Mouse (Mus musculus): Measurements from ENCODE around the gene Ubald2. TPM values are rescaled to one million over a fixed set of nuclear protein-coding genes. Genes with fewer than 3 reads are reported as not detected.

Gene Ubald2
- polyA plus RNA-seq, 1 experiment from 2014 or later = 36.1 TPM

DNA sequence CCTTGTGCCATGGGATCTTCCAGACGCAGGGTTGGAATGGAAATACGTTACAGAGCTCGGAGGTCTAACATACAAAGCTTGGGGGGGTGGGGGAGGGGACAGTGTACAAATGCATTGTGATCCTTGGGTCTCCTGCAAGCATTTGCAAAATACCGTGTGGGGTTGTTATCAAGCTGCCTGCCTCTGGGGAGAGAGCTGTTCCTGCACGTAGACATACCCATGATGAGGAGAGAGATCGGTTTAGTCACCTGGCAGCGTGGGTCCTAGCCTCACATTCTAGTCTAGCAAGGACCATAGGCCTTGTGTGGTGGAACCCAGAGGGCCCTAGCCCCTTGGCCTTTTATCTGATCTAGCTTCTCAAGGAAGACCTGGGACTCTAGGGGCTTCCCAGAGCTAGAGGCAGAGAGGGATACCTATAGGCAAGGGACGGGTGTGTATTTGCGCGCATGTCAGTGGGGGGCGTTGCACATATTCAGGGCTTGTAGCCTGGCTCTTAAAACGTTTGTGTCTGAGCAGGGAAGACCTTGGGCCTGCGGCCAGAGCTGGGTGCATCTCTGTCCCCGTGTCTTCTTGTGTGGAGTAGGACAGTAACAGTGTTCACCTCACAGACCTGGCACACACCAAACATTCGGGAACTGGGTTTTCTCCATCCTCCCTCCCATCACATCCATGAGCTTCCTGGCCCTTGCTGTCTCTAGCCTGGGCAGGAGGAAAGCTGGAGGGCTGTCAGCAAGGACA, 8.4 kb downstream of the Ubald2 start:
- DNase-seq (ENCODE audit: low spot score) = no peak
- H3K4me3 ChIP-seq = no peak overlapping the region
- 74% methylated on average over 15 of the region's 15 CpGs for WGBS
- peaks cover 58% of the 10 kb centered on the region for H3K4me1 ChIP-seq
- peaks cover 12% of the 10 kb centered on the region for H3K27me3 ChIP-seq (ENCODE audit: insufficient read depth, poor library complexity, severe bottlenecking)
- 0 out of 2 replicates have a peak overlapping the region, but pooled peaks have one; percentile 3 for H3K27ac ChIP-seq
- no peaks in the 10 kb centered on the region for H3K9me3 ChIP-seq
- peaks cover 15% of the 10 kb centered on the region for H3K36me3 ChIP-seq

DNA sequence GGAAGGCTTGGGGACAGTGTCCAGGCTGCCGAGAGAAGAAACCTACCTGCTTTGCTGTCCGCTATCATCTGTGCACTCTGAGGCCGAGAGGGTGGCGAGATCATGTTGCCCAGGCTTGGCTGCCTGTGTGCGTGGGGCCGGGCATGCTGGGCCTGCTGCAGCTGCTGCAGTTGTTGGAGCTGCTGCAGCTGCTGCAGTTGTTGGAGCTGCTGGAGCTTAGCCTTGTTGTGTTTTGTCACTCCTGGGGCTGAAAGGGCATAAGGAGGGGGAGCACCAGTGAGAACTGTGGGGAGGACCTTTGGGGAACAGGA, 8.9 kb downstream of the Ubald2 start:
- H3K4me3 ChIP-seq = no peak overlapping the region
- no peak for DNase-seq (ENCODE audit: low spot score)
- peaks cover 10% of the 10 kb centered on the region for H3K36me3 ChIP-seq
- H3K4me1 ChIP-seq = peaks cover 52% of the 10 kb centered on the region
- 0 out of 2 replicates have a peak overlapping the region, but pooled peaks have one; percentile 3 for H3K27ac ChIP-seq
- H3K9me3 ChIP-seq = no peaks in the 10 kb centered on the region
- 62% methylated on average over 6 of the region's 6 CpGs for WGBS
- peaks cover 17% of the 10 kb centered on the region for H3K27me3 ChIP-seq (ENCODE audit: insufficient read depth, poor library complexity, severe bottlenecking)

DNA sequence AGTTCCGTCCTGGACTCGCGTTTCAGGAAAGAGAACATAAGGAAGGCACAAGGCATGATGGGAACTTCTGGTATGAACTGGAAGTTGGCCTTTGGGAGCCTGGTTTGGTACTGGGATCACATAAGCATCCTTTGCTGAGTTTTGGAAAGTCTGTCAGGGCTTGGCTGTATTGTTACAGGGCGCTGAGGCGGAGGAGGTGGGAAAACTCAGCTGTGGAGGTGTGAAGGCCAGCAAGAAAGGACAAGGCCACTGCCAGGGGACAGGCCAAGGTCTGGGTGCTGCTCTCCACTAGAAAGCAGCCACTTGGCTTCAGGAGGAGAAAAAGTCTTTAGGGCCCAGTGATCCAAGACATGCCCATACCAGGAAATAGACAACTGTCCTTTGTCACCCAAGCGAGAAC, 9.4 kb downstream of the Ubald2 start:
- Histone ChIP-seq H3K4me3 (no peak overlapping the region), H3K4me1 (peaks cover 52% of the 10 kb centered on the region), H3K9me3 (no peaks in the 10 kb centered on the region), H3K27me3 (ENCODE audit: insufficient read depth, poor library complexity, severe bottlenecking) (peaks cover 22% of the 10 kb centered on the region), H3K27ac (0 out of 2 replicates have a peak overlapping the region, but pooled peaks have one; percentile 3), H3K36me3 (peaks cover 10% of the 10 kb centered on the region)
- 87% methylated on average over 6 of the region's 6 CpGs for WGBS
- no peak for DNase-seq (ENCODE audit: low spot score)

DNA sequence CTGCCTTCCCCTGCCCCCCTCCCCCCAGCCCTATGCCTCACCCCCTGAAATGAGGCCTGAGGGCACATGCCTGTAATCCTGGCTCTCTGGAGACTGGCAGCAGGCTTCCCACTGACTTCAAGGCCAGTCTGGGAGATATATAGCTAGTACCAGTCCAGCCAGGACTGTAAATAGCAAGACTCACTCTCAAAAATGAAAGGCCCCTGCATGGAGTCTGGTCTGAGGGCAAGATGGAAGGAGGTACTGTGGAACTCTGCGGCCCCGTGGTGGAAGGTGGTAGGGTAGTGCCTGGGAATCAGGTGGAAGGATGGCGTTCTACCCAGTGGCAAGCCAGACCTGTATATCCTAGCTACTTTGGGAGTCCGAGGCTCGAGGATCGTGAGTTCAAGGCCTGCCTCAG, 10.0 kb downstream of the Ubald2 start:
- peaks cover 8% of the 10 kb centered on the region for H3K36me3 ChIP-seq
- no peak overlapping the region for H3K27ac ChIP-seq
- peaks cover 25% of the 10 kb centered on the region for H3K27me3 ChIP-seq (ENCODE audit: insufficient read depth, poor library complexity, severe bottlenecking)
- DNase-seq (ENCODE audit: low spot score) = no peak
- WGBS = 80% methylated on average over 6 of the region's 6 CpGs
- H3K4me3 ChIP-seq = no peak overlapping the region
- peaks cover 52% of the 10 kb centered on the region for H3K4me1 ChIP-seq
- no peaks in the 10 kb centered on the region for H3K9me3 ChIP-seq

DNA sequence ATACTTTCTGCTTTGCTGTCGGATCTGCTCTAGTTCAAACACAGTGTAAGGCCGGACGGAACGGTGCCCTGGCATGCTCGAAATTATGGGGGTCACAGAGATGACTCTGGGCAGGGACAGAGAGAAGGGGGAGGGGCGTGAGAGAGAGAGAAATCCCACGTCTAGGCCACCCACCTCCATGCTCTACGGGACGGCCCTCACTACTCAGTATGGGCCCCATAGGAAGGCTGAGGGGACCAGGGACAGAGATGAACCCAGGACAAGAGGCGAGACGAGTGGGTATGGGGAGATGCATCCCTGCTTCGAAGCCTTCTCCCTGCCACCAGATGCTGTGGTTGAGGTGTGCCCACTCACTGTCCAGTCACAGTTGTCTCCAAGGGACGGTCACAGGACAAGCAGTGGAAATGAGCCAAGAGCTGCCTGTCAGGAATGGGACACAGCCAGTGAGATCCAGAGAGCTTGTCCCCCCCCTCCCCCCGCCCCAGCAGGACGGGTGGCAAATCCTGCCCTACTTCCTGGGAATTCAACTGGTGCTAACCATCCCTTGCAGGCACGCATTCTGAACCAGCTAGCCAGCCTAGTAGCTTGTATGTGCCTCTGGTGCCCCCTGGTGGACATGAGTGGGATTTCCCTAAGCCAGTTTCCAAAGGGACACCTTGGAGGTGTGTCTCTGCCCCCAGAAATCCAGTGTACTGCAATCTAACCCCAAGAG, 11.9 kb downstream of the Ubald2 start:
- Histone ChIP-seq H3K36me3 (no peaks in the 10 kb centered on the region), H3K4me1 (peaks cover 35% of the 10 kb centered on the region), H3K4me3 (no peak overlapping the region), H3K9me3 (no peaks in the 10 kb centered on the region), H3K27me3 (ENCODE audit: insufficient read depth, poor library complexity, severe bottlenecking) (peaks cover 25% of the 10 kb centered on the region), H3K27ac (peak overlapping the region; percentile 2; the same call in 1 of the 2 replicates)
- 23% methylated on average over 16 of the region's 16 CpGs for WGBS
- peak; percentile 95 for DNase-seq (ENCODE audit: low spot score)

DNA sequence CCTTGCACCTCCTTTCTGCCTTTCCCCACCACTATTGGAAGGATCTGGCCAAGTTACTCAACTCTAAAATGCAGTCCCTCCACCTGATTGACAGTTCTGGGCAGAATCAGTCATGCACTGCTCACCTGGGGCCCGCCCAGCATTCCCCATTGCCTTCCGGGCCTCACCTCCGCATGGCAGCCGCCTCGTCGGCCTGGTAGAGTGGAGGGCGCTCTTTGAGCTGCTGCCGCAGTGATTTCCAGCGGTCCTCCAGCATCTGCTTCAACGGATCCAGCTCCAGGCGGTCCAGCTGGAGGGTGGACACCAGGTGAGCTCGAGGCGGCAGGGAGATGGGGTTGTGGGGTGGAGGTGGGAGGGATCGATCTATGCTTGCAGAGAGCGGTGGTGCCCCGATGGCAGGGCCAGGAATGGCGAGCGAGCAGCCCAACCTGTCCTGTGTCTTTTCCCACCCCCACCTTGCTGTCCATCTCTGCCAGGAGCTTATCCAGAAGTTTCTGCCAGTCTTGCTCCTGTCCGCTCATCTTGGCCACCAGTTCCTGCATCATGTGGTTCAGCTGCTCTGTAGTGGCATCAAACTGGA, 12.5 kb downstream of the Ubald2 start:
- no peak for DNase-seq (ENCODE audit: low spot score)
- WGBS = 13% methylated on average over 19 of the region's 19 CpGs
- Histone ChIP-seq H3K9me3 (no peaks in the 10 kb centered on the region), H3K4me1 (peaks cover 33% of the 10 kb centered on the region), H3K4me3 (no peak overlapping the region), H3K27me3 (ENCODE audit: insufficient read depth, poor library complexity, severe bottlenecking) (peaks cover 25% of the 10 kb centered on the region), H3K27ac (0 out of 2 replicates have a peak overlapping the region, but pooled peaks have one; percentile 18), H3K36me3 (no peaks in the 10 kb centered on the region)

DNA sequence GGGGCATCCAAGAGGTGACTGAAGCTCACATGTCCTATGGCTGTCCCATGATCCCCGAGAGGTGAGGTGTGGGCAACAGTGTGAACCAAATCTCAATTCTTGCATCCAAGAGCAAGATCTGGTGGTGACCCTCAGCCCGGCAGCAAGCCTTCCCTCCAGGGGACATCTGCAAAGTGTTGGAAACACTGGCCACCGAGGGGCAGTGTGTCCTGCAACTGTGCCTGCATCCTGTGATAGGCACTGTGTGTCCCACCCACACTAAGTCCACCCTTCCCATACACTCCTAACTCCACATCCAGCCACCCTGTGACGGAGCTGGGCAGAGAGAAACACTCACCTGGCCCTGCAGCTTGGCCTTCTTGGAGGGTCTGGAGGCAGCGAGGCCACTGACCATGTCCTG, 13.9 kb downstream of the Ubald2 start:
- peaks cover 23% of the 10 kb centered on the region for H3K4me1 ChIP-seq
- peaks cover 25% of the 10 kb centered on the region for H3K27me3 ChIP-seq (ENCODE audit: insufficient read depth, poor library complexity, severe bottlenecking)
- no peaks in the 10 kb centered on the region for H3K36me3 ChIP-seq

DNA sequence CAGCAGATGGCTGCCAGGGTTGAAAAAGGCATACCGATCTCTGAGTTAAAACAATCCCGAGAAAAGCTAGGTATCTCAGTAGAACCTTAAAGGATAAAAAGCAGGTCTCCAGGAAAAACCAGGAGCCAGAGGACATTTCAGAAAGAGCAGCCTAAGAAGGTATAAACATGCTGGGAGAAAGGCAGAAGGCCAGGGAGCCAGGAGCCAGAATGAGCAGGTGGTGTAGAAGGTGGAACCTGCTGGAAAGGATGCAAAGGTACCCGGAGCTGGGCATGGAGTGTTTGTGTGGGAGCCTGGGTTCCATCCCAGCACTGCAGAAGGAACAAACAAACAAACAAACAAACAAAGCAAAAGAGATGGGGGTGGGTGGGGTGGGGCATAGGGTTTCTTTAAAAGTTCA, 15.4 kb downstream of the Ubald2 start:
- 86% methylated on average over 3 of the region's 3 CpGs for WGBS
- no peaks in the 10 kb centered on the region for H3K9me3 ChIP-seq

More for the DNA sequence above, 13.9 kb downstream of the Ubald2 start:
- Histone ChIP-seq H3K4me3 (no peak overlapping the region), H3K27ac (no peak overlapping the region), H3K9me3 (no peaks in the 10 kb centered on the region)
- no peak for DNase-seq (ENCODE audit: low spot score)
- 66% methylated on average over 5 of the region's 5 CpGs for WGBS

DNA sequence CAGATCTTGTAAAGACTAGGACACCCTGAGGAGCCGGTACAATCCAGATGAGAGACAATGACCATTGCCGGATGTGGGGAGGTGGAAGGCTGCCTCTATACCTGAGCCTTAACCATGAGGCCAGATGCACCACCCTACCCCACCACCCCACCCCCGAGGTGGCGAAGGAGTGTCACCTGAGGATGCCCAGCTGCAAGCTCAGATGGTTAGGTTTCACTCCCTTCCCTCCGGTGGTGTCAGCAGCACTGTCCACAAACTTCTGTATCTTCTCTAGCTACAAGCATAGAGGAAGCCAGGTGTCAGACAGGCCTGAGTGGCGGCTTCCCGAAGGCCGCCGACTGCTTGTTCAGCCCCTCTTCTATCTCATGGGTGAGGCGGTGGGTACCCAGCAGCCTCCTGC, 20.0 kb downstream of the Ubald2 start:
- Histone ChIP-seq H3K4me3 (no peak overlapping the region), H3K27ac (no peak overlapping the region), H3K9me3 (no peaks in the 10 kb centered on the region), H3K27me3 (ENCODE audit: insufficient read depth, poor library complexity, severe bottlenecking) (peaks cover 32% of the 10 kb centered on the region), H3K36me3 (no peaks in the 10 kb centered on the region), H3K4me1 (no peaks in the 10 kb centered on the region)
- WGBS = 84% methylated on average over 10 of the region's 10 CpGs
- DNase-seq (ENCODE audit: low spot score) = no peak

More for the DNA sequence above, 15.4 kb downstream of the Ubald2 start:
- Histone ChIP-seq H3K4me3 (no peak overlapping the region), H3K27me3 (ENCODE audit: insufficient read depth, poor library complexity, severe bottlenecking) (peaks cover 34% of the 10 kb centered on the region), H3K36me3 (no peaks in the 10 kb centered on the region), H3K4me1 (peaks cover 18% of the 10 kb centered on the region), H3K27ac (no peak overlapping the region)
- DNase-seq (ENCODE audit: low spot score) = no peak

DNA sequence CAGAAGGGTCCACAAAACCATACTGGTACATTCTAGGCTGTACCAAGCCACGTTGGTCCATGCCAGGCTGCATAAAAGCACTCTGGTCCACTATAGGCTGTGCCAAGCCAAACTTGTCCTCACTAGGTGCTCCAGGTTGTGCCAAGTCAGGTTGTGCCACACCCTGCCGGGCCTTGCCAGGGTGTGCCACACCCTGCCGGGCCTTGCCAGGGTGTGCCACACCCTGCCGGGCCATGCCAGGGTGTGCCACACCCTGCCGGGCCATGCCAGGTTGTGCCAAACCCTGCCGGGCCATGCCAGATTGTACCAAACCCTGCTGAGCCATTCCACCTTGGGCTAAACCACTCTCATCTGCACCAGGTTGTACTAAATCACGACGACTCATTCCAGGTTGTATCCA, 22.3 kb downstream of the Ubald2 start:
- no peak for DNase-seq (ENCODE audit: low spot score)
- H3K9me3 ChIP-seq = no peaks in the 10 kb centered on the region
- peaks cover 34% of the 10 kb centered on the region for H3K27me3 ChIP-seq (ENCODE audit: insufficient read depth, poor library complexity, severe bottlenecking)
- 82% methylated on average over 8 of the region's 8 CpGs for WGBS
- H3K4me1 ChIP-seq = peaks cover 7% of the 10 kb centered on the region; the same call in 1 of the 2 replicates
- no peak overlapping the region for H3K4me3 ChIP-seq
- no peaks in the 10 kb centered on the region for H3K36me3 ChIP-seq
- no peak overlapping the region for H3K27ac ChIP-seq

DNA sequence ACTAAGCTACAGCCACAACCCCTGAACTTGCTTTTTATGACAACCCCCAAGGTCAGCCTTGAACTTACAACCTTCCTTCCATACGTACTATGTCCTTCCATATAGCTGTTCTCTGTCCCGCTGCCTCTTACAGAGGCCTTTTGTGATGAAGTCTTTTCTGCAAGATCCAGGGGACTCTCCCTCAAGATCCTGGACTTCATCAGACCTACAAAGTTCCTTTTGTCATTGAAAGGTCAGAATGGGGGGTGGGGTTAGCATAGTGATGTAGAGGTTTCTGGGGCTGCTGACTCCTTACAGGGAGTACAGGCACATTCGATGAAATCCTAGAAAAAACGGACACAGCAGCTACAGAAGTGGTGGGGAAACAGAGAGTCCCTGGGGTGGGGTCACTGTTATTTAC, 25.9 kb downstream of the Ubald2 start:
- 57% methylated on average over 4 of the region's 4 CpGs for WGBS

DNA sequence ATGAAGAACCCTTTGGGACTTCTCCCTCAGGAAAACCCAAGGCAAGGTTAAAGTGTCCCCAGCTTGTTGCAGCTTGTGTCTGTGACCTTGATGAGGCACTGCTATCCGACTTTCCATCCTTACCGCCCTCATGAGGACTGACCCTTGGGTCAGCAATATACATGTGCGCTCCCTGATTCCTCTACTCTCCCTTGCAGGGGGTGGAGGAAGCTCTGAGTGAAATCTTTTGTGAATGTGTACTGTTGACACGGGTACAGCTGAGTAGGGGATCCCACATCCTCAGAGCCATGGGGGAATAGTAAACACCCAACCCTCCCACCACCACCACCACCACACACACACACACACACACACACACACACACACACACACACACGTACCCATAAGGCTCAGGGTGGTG, 29.4 kb downstream of the Ubald2 start:
- H3K9me3 ChIP-seq = no peaks in the 10 kb centered on the region
- no peaks in the 10 kb centered on the region for H3K36me3 ChIP-seq
- DNase-seq (ENCODE audit: low spot score) = no peak
- no peak overlapping the region for H3K4me3 ChIP-seq
- H3K27me3 ChIP-seq (ENCODE audit: insufficient read depth, poor library complexity, severe bottlenecking) = 0 out of 2 replicates have a peak, but pooled peaks cover 7% of the 10 kb centered on the region
- peak overlapping the region; percentile 67; the same call in 1 of the 2 replicates for H3K27ac ChIP-seq
- peaks cover 14% of the 10 kb centered on the region for H3K4me1 ChIP-seq
- 68% methylated on average over 5 of the region's 5 CpGs for WGBS

More for the DNA sequence above, 25.9 kb downstream of the Ubald2 start:
- no peak for DNase-seq (ENCODE audit: low spot score)
- Histone ChIP-seq H3K27ac (no peak overlapping the region), H3K4me3 (no peak overlapping the region), H3K4me1 (peaks cover 14% of the 10 kb centered on the region), H3K27me3 (ENCODE audit: insufficient read depth, poor library complexity, severe bottlenecking) (peaks cover 20% of the 10 kb centered on the region), H3K36me3 (no peaks in the 10 kb centered on the region), H3K9me3 (no peaks in the 10 kb centered on the region)

DNA sequence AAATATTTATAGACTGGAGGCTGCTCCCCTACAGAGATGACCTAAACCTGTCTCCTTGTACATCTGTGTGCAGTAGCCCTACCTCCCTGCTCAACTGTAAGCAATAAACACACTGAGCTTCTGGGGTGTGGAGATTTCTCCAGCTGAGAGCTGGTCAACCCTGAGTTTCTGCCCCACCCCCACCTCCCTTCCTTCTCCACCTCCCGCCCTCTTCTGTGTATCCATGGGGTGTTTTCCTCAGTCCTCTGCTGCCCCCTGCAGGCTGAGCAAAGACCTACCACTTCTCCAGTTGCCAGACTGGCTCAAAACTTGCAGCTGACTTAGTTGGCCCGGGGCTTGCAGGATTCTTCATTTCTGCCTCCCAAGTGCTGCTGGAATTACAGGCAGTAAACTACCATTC, 29.9 kb downstream of the Ubald2 start:
- H3K27ac ChIP-seq = peak overlapping the region; percentile 67; the same call in 1 of the 2 replicates
- peak; percentile 93 for DNase-seq (ENCODE audit: low spot score)
- H3K4me1 ChIP-seq = peaks cover 14% of the 10 kb centered on the region
- H3K9me3 ChIP-seq = no peaks in the 10 kb centered on the region
- WGBS = 9% methylated on average over 2 of the region's 2 CpGs
- 0 out of 2 replicates have a peak, but pooled peaks cover 2% of the 10 kb centered on the region for H3K27me3 ChIP-seq (ENCODE audit: insufficient read depth, poor library complexity, severe bottlenecking)
- no peak overlapping the region for H3K4me3 ChIP-seq
- no peaks in the 10 kb centered on the region for H3K36me3 ChIP-seq
